Mouse (Mus musculus) midbrain, embryonic 16.5 days (tissue): ENCODE results near the gene Fgl2. TPM values are rescaled to one million over a fixed set of nuclear protein-coding genes. Genes with fewer than 3 reads are reported as not detected.
"Not testable (repeated sequence)": the region's sequence is repeated elsewhere in the genome, so short reads cannot be mapped to it uniquely, and the experiment has no call there.

ENCODE experiments used
- ATAC-seq: fragments of 200-750 bp; cut with Nextera tagmentation; 2 replicates; pipeline ENCODE4 v1.8.0; 2017; ENCODE audit warnings: moderate TSS enrichment
- H3K27ac ChIP-seq: fragments of 300-500 bp; sonication (generic); 2 replicates; pipeline ENCODE4 v1.5.1; 2014; ENCODE audit warnings: mild to moderate bottlenecking, low read length, mixed read lengths
- H3K27me3 ChIP-seq: fragments of 300-500 bp; sonication (generic); 2 replicates; pipeline ENCODE4 v1.6.1; 2014; ENCODE audit warnings: low read depth, low read length, mixed read lengths; ENCODE audit not compliant: control insufficient read depth, insufficient read depth
- H3K36me3 ChIP-seq: fragments of 300-500 bp; sonication (generic); 2 replicates; pipeline ENCODE4 v1.6.1; 2014; ENCODE audit warnings: mild to moderate bottlenecking, low read length, moderate library complexity, mixed read lengths; ENCODE audit not compliant: control insufficient read depth, insufficient read depth
- H3K4me1 ChIP-seq: fragments of 300-500 bp; sonication (generic); 2 replicates; pipeline ENCODE4 v1.6.1; 2014; ENCODE audit warnings: mild to moderate bottlenecking, low read length, mixed read lengths; ENCODE audit not compliant: control insufficient read depth, insufficient read depth
- H3K4me2 ChIP-seq: fragments of 300-500 bp; sonication (generic); 2 replicates; pipeline ENCODE4 v1.6.1; 2014; ENCODE audit warnings: mild to moderate bottlenecking, low read length, mixed read lengths
- H3K4me3 ChIP-seq: fragments of 300-500 bp; sonication (generic); 2 replicates; pipeline ENCODE4 v1.5.1; 2014; ENCODE audit warnings: low read depth, mild to moderate bottlenecking, low read length, moderate library complexity, mixed read lengths
- H3K9ac ChIP-seq: fragments of 300-500 bp; sonication (generic); 2 replicates; pipeline ENCODE4 v1.6.1; 2014; ENCODE audit warnings: low read depth, low read length, mixed read lengths
- H3K9me3 ChIP-seq: fragments of 300-500 bp; sonication (generic); replicated peaks from 2 replicates; pipeline ENCODE4 v1.6.1; 2014; ENCODE audit warnings: mild to moderate bottlenecking, low read length, mixed read lengths; ENCODE audit not compliant: control insufficient read depth, poor library complexity, severe bottlenecking
- WGBS: fragments of 180-500 bp; shearing (Covaris S2); extraction: QIAGEN DNeasy Blood & Tissue Kit; methylation state at CpG from one replicate; pipeline ENCODE4 v1.1.7; 2014; 5-methylcytosine and 5-hydroxymethylcytosine counted together
- polyA plus RNA-seq: library from polyadenylated mRNA; unstranded; fragments of >200 nt; fragmentation: Nextera tagmentation; extraction: Ambion mirVana; gene quantifications from 2 replicates; pipeline ENCODE4 v1.2.1, GENCODE M21; 2015

Gene Fgl2
- polyA plus RNA-seq, result 1.9 and 2.3 TPM in 2 replicates

- peak within 1 kb of the TSS; percentile 66; the same call in 1 of the 2 replicates for H3K27ac ChIP-seq
- peak within 1 kb of the TSS; percentile 57 for H3K4me3 ChIP-seq
- H3K4me2 ChIP-seq, result peak within 1 kb of the TSS; percentile 95
- H3K27me3 ChIP-seq, result no peaks in the 10 kb centered on the region
- WGBS, result 4% methylated on average over 31 of the region's 31 CpGs
- H3K4me1 ChIP-seq, result peaks cover 6% of the 10 kb centered on the region; the same call in 1 of the 2 replicates
- H3K9me3 ChIP-seq, result no peaks in the 10 kb centered on the region
- peak within 1 kb of the TSS; percentile 79 for H3K9ac ChIP-seq
- no peaks in the 10 kb centered on the region for H3K36me3 ChIP-seq
- peak; percentile 95 for ATAC-seq
Observed at GRCm38 (mm10) chr5:21372493-21373179, at the start of gene Fgl2. TSS of gene Fgl2 (plus strand) at chr5:21372642.

GRCm38 (mm10) chr5:21326494-21326893, 45.9 kb upstream of the Fgl2 start:
- no peak overlapping the region for H3K9ac ChIP-seq
- no peak overlapping the region for H3K4me3 ChIP-seq
- WGBS, result 33% methylated on average over 1 of the region's 1 CpGs
- no peak overlapping the region for H3K4me2 ChIP-seq
- H3K4me1 ChIP-seq, result no peaks in the 10 kb centered on the region
- H3K27ac ChIP-seq, result no peak overlapping the region
- H3K9me3 ChIP-seq, result no peaks in the 10 kb centered on the region
- H3K27me3 ChIP-seq, result no peaks in the 10 kb centered on the region
- no peak for ATAC-seq
- no peaks in the 10 kb centered on the region for H3K36me3 ChIP-seq

GRCm38 (mm10) chr5:21328560-21328959, 43.9 kb upstream of the Fgl2 start:
- no peak overlapping the region for H3K9ac ChIP-seq
- H3K27me3 ChIP-seq, result no peaks in the 10 kb centered on the region
- H3K4me2 ChIP-seq, result no peak overlapping the region
- H3K27ac ChIP-seq, result no peak overlapping the region
- no peak for ATAC-seq
- H3K9me3 ChIP-seq, result no peaks in the 10 kb centered on the region
- H3K4me3 ChIP-seq, result no peak overlapping the region
- 79% methylated on average over 1 of the region's 1 CpGs for WGBS
- no peaks in the 10 kb centered on the region for H3K4me1 ChIP-seq
- no peaks in the 10 kb centered on the region for H3K36me3 ChIP-seq

- H3K4me1 ChIP-seq, result no peaks in the 10 kb centered on the region
- H3K27ac ChIP-seq, result no peak overlapping the region
- H3K4me3 ChIP-seq, result no peak overlapping the region
- no peak overlapping the region for H3K9ac ChIP-seq
- 33% methylated on average over 11 of the region's 11 CpGs for WGBS
- no peaks in the 10 kb centered on the region for H3K9me3 ChIP-seq
- no peak overlapping the region for H3K4me2 ChIP-seq
- H3K27me3 ChIP-seq, result no peaks in the 10 kb centered on the region
- no peaks in the 10 kb centered on the region for H3K36me3 ChIP-seq
- 0 out of 2 replicates have a peak, but pooled peaks have one; percentile 25 for ATAC-seq
Observed at GRCm38 (mm10) chr5:21329672-21330665, 42.5 kb upstream of the Fgl2 start.

- WGBS, result 85% methylated on average over 5 of the region's 5 CpGs
- Histone ChIP-seq H3K36me3 (no peaks in the 10 kb centered on the region), H3K4me2 (no peak overlapping the region), H3K9me3 (no peaks in the 10 kb centered on the region), H3K9ac (no peak overlapping the region), H3K27me3 (no peaks in the 10 kb centered on the region), H3K27ac (no peak overlapping the region), H3K4me1 (no peaks in the 10 kb centered on the region), H3K4me3 (no peak overlapping the region)
- no peak for ATAC-seq
Observed at GRCm38 (mm10) chr5:21331656-21332055, 40.8 kb upstream of the Fgl2 start.

GRCm38 (mm10) chr5:21332119-21332518, 40.3 kb upstream of the Fgl2 start:
- Histone ChIP-seq H3K36me3 (no peaks in the 10 kb centered on the region), H3K4me2 (no peak overlapping the region), H3K27ac (no peak overlapping the region), H3K9ac (no peak overlapping the region), H3K27me3 (no peaks in the 10 kb centered on the region), H3K4me3 (no peak overlapping the region), H3K9me3 (no peaks in the 10 kb centered on the region), H3K4me1 (no peaks in the 10 kb centered on the region)
- no peak for ATAC-seq
- WGBS, result 85% methylated on average over 1 of the region's 1 CpGs

- not testable (repeated sequence) for H3K4me2 ChIP-seq, H3K9me3 ChIP-seq, H3K4me3 ChIP-seq, H3K27me3 ChIP-seq, H3K4me1 ChIP-seq, H3K9ac ChIP-seq, H3K36me3 ChIP-seq, H3K27ac ChIP-seq, ATAC-seq
Observed at GRCm38 (mm10) chr5:21342265-21342664, 30.2 kb upstream of the Fgl2 start.

GRCm38 (mm10) chr5:21348366-21348765, 24.1 kb upstream of the Fgl2 start:
- Histone ChIP-seq H3K4me1 (no peaks in the 10 kb centered on the region), H3K9ac (no peak overlapping the region), H3K27ac (no peak overlapping the region), H3K4me3 (no peak overlapping the region), H3K36me3 (no peaks in the 10 kb centered on the region), H3K4me2 (no peak overlapping the region), H3K27me3 (no peaks in the 10 kb centered on the region), H3K9me3 (no peaks in the 10 kb centered on the region)
- no peak for ATAC-seq
- WGBS, result 90% methylated on average over 7 of the region's 7 CpGs

GRCm38 (mm10) chr5:21351678-21352077, 20.8 kb upstream of the Fgl2 start:
- Histone ChIP-seq H3K4me3 (no peak overlapping the region), H3K9me3 (no peaks in the 10 kb centered on the region), H3K27ac (no peak overlapping the region), H3K9ac (no peak overlapping the region), H3K27me3 (no peaks in the 10 kb centered on the region), H3K4me2 (no peak overlapping the region), H3K36me3 (no peaks in the 10 kb centered on the region), H3K4me1 (no peaks in the 10 kb centered on the region)
- no peak for ATAC-seq
